Mouse (Mus musculus): ENCODE results near the gene Pemt. TPM values are rescaled to one million over a fixed set of nuclear protein-coding genes. Genes with fewer than 3 reads are reported as not detected.

The Pemt gene
- polyA plus RNA-seq (2021; fragmentation: Nextera tagmentation): 4.3 and 4.6 TPM in 2 replicates
- long read RNA-seq, experiment 1, partial matches to known transcripts: 0 of 1 reads
- long read RNA-seq, experiment 1, other reads (novel, unspliced or antisense): 1 of 1 reads
- long read RNA-seq, experiment 2, partial matches to known transcripts: 3 of 7 reads
- long read RNA-seq, experiment 2, other reads (novel, unspliced or antisense): 3 of 7 reads

GRCm38 (mm10) chr11:60046058-60046735 lies at the start of gene Pemt:
Gene Pemt (minus strand): TSS chr11:60046489.

GRCm38 (mm10) chr11:59964818-59965217 lies 81.5 kb downstream of the Pemt start, which contains the start of gene Rasd1:
Gene Rasd1 (minus strand): TSS chr11:59964944.

GRCm38 (mm10) chr11:59947752-59948400 lies 98.4 kb downstream of the Pemt start, which contains the start of gene Med9:
Gene Med9 (plus strand): TSS chr11:59948206.

Other genes with a start within 250 kb of the Pemt start
- gene Flcn, start 236.5 kb downstream of the Pemt start, polyA plus RNA-seq (2021; fragmentation: Nextera tagmentation): 22.3 and 28.4 TPM in 2 replicates
- gene Nt5m, start 207.0 kb downstream of the Pemt start, polyA plus RNA-seq (2021; fragmentation: Nextera tagmentation): 95.8 and 100 TPM in 2 replicates
- gene Cops3, start 206.7 kb downstream of the Pemt start, polyA plus RNA-seq (2021; fragmentation: Nextera tagmentation): 93.0 and 112 TPM in 2 replicates
- 56.3 and 56.8 TPM in 2 replicates for gene Med9, start 98.3 kb downstream of the Pemt start, polyA plus RNA-seq (2021; fragmentation: Nextera tagmentation)
- gene Rasd1, start 81.5 kb downstream of the Pemt start, polyA plus RNA-seq (2021; fragmentation: Nextera tagmentation): 4.0 and 6.6 TPM in 2 replicates
- gene Rai1, start 58.5 kb upstream of the Pemt start, polyA plus RNA-seq (2021; fragmentation: Nextera tagmentation): 19.7 and 42.3 TPM in 2 replicates
- gene Srebf1, start 176.1 kb upstream of the Pemt start, polyA plus RNA-seq (2021; fragmentation: Nextera tagmentation): 11.2 and 13.3 TPM in 2 replicates